In genomic region chr6:38840380-38840779, GRCm38 (mm10) we compare ENCODE assay signal across 10 mouse cellular contexts. TPM values are rescaled to one million over a fixed set of nuclear protein-coding genes. Genes with fewer than 3 reads are reported as not detected.
DNase-seq lines count a peak whose midpoint lies in the region; ATAC-seq and TF ChIP-seq lines count a peak whose summit lies in the region.
"Had no signal": no experiment of that assay in that cellular context is flagged by ENCODE, and none has a peak within 500 bp of the region (broad histone marks: within the 10 kb centered on the region; RNA-seq: fewer than 3 reads in every experiment).

No protein-coding gene starts in this region.

- peaks cover 52% of the 10 kb centered on the region for H3K79me2 ChIP-seq in myocyte (ENCODE audit: control insufficient read depth, insufficient read depth)

- no peak for DNase-seq in frontal cortex, postnatal 25 days (ENCODE audit: low spot score in 2 of 2)
- DNase-seq in retina, postnatal 1 day = peak; percentile 28
- DNase-seq in retina, embryonic 14.5 days (ENCODE audit: low spot score) = no peak
- DNase-seq in gastrocnemius, adult 2 months = peak; percentile 78
- DNase-seq in urinary bladder, postnatal 14 days (ENCODE audit: low spot score) = no peak
- DNase-seq in spleen, postnatal 14 days (ENCODE audit: low spot score in 2 of 2) = no peak
- DNase-seq: lung, postnatal 4 days had no signal

- intact Hi-C loops in gastrocnemius, adult 2 months (cut with DNase I) = no loop called here

- no peak for TF ChIP-seq CTCF in gastrocnemius, adult 2 months (IDR thresholded peaks at IDR 0.05)

- H3ac ChIP-seq in myocyte (ENCODE audit: control insufficient read depth, insufficient read length) = no peak overlapping the region

- no peaks in the 10 kb centered on the region for H3K27me3 ChIP-seq in myocyte (ENCODE audit: control insufficient read depth, insufficient read depth, insufficient read length)

- H3K27ac ChIP-seq in gastrocnemius, adult 2 months = peak overlapping the region; percentile 28

- no peak overlapping the region for H3K4me3 ChIP-seq in gastrocnemius, adult 2 months
- no peak overlapping the region for H3K4me3 ChIP-seq in myocyte

- peak; percentile 76 for ATAC-seq in frontal cortex, adult (ENCODE audit: low TSS enrichment)
- ATAC-seq: intestine, postnatal 0 days had no signal

- no peak for TF ChIP-seq POLR2A in myocyte (IDR thresholded peaks at IDR 0.05; ENCODE audit: insufficient read length, low read depth)

- no peak overlapping the region for H3K4me2 ChIP-seq in myocyte (ENCODE audit: low read depth)

- no peaks in the 10 kb centered on the region for H3K36me3 ChIP-seq in myocyte (ENCODE audit: control insufficient read depth, insufficient read depth)

TF ChIP-seq in myocyte, 11 proteins besides CTCF, POLR2A, EP300 and RAD21:
- peak in 2 of 3 experiments; percentile 90 to 92 for TF ChIP-seq MYOD1 (IDR thresholded peaks at IDR 0.05; ENCODE audit: control insufficient read depth in 1 of 3, insufficient read length in 2 of 3, low read depth in 2 of 3)
- no peak for TF ChIP-seq SRF (IDR thresholded peaks at IDR 0.05; ENCODE audit: control insufficient read depth, insufficient read length, low read depth)
- TF ChIP-seq MYOG (IDR thresholded peaks at IDR 0.05; ENCODE audit: control insufficient read depth in 1 of 3, insufficient read depth in 1 of 3, insufficient read length in 2 of 3, low read depth in 2 of 3) = peak in 2 of 3 experiments; percentile 81 to 86
- no peak for TF ChIP-seq E2F4 (IDR thresholded peaks at IDR 0.05; ENCODE audit: insufficient read depth)
- no peak for TF ChIP-seq POLR2AphosphoS2 (IDR thresholded peaks at IDR 0.05; ENCODE audit: insufficient read length, low read depth)
- peak; percentile 59 for TF ChIP-seq TCF3 (IDR thresholded peaks at IDR 0.05; ENCODE audit: insufficient read length, low read depth)
- TF ChIP-seq REST (IDR thresholded peaks at IDR 0.05; ENCODE audit: insufficient read depth, insufficient read length) = no peak
- TF ChIP-seq CEBPB (IDR thresholded peaks at IDR 0.05; ENCODE audit: insufficient read depth, poor library complexity, severe bottlenecking) = no peak
- no peak for TF ChIP-seq USF1 (IDR thresholded peaks at IDR 0.05; ENCODE audit: low read depth)
- no peak for TF ChIP-seq TCF12 (IDR thresholded peaks at IDR 0.05; ENCODE audit: insufficient read depth, poor library complexity, severe bottlenecking)

RNA-seq across cellular contexts. Expression of gene Tbxas1, which starts 34.8 kb away (rescaled TPM):
- under 1 TPM; 0.64 to 0.79 TPM for total RNA-seq in gastrocnemius, adult 2 months (2021)
- not detected for polyA plus RNA-seq in myocyte (2012; fragmentation: generic; extraction: Trizol)

RNA-seq across cellular contexts. Expression of gene Hipk2, which starts 35.6 kb away (rescaled TPM):
- 100 to 1,000 TPM in 1 of 2 experiments, 10 to 100 TPM in 1; 56.2 to 120 TPM for total RNA-seq in gastrocnemius, adult 2 months (2021)
- polyA plus RNA-seq in myocyte (2012; fragmentation: generic; extraction: Trizol) = 11.3 TPM

Comparison
In these comparisons a context has a peak if more than half of its experiments do, and no peak if none do; other contexts are left out.
1. DNase-seq: peak in retina, postnatal 1 day (single experiment) and gastrocnemius, adult 2 months (single experiment); none in frontal cortex, postnatal 25 days (0 of 2), retina, embryonic 14.5 days (single experiment), urinary bladder, postnatal 14 days (single experiment) and spleen, postnatal 14 days (0 of 2).